Mouse (Mus musculus) brown adipose tissue, adult 24 weeks (tissue): ENCODE data around the gene Ctdnep1. TPM values are rescaled to one million over a fixed set of nuclear protein-coding genes. Genes with fewer than 3 reads are reported as not detected.
"Not testable (repeated sequence)": the region's sequence is repeated elsewhere in the genome, so short reads cannot be mapped to it uniquely, and the experiment has no call there.

ENCODE experiments used
- H3K27ac ChIP-seq: fragments of 200-500 bp; replicated peaks from 2 replicates; pipeline ENCODE4 v1.5.1; 2012; ENCODE audit warnings: low read depth, mild to moderate bottlenecking, low read length
- H3K4me1 ChIP-seq: fragments of 200-500 bp; 2 replicates; pipeline ENCODE4 v1.6.1; 2012; ENCODE audit warnings: low read length, mixed read lengths; ENCODE audit not compliant: control insufficient read depth, insufficient read depth, insufficient read length
- H3K4me3 ChIP-seq: fragments of 200-500 bp; 2 replicates; pipeline ENCODE4 v1.5.1; 2012; ENCODE audit warnings: low read depth, mild to moderate bottlenecking, low read length, moderate library complexity; ENCODE audit not compliant: insufficient read depth
- polyA plus RNA-seq: library from polyadenylated mRNA; stranded (reverse); fragments of >200 nt; gene quantifications from 2 replicates; pipeline ENCODE4 v1.2.4, GENCODE M21; 2012; ENCODE audit not compliant: missing spikeins, insufficient read depth, insufficient read length

Gene Ctdnep1
- polyA plus RNA-seq, 1 experiment = 82.4 TPM

GRCm38 (mm10) chr11:70001865-70002264 is 20.9 kb downstream of the Ctdnep1 start:
- Histone ChIP-seq H3K4me3 (no peak overlapping the region), H3K27ac (no peak overlapping the region), H3K4me1 (no peaks in the 10 kb centered on the region)

- Histone ChIP-seq H3K4me3 (peak overlapping the region; percentile 8; the same call in 1 of the 2 replicates), H3K27ac (no peak overlapping the region), H3K4me1 (no peaks in the 10 kb centered on the region)
Observed at GRCm38 (mm10) chr11:70002471-70002870, 21.5 kb downstream of the Ctdnep1 start.

GRCm38 (mm10) chr11:70005521-70005920 is 24.6 kb downstream of the Ctdnep1 start:
- Histone ChIP-seq H3K4me3 (no peak overlapping the region), H3K4me1 (no peaks in the 10 kb centered on the region), H3K27ac (no peak overlapping the region)

- Histone ChIP-seq H3K4me3 (no peak overlapping the region), H3K27ac (no peak overlapping the region), H3K4me1 (0 out of 2 replicates have a peak, but pooled peaks cover 2% of the 10 kb centered on the region)
Observed at GRCm38 (mm10) chr11:70010033-70010432, 29.1 kb downstream of the Ctdnep1 start.

GRCm38 (mm10) chr11:70010548-70010947 is 29.6 kb downstream of the Ctdnep1 start:
- Histone ChIP-seq H3K4me3 (no peak overlapping the region), H3K4me1 (0 out of 2 replicates have a peak, but pooled peaks cover 2% of the 10 kb centered on the region), H3K27ac (no peak overlapping the region)

- Histone ChIP-seq H3K4me1 (0 out of 2 replicates have a peak, but pooled peaks cover 2% of the 10 kb centered on the region), H3K4me3 (no peak overlapping the region), H3K27ac (no peak overlapping the region)
Observed at GRCm38 (mm10) chr11:70010961-70011360, 30.0 kb downstream of the Ctdnep1 start.

- Histone ChIP-seq H3K4me3 (no peak overlapping the region), H3K27ac (no peak overlapping the region)
Observed at GRCm38 (mm10) chr11:70012931-70013330, 32.0 kb downstream of the Ctdnep1 start.

GRCm38 (mm10) chr11:70013408-70013807 is 32.5 kb downstream of the Ctdnep1 start:
- H3K4me3 ChIP-seq = peak overlapping the region; percentile 82; the same call in 1 of the 2 replicates
- H3K4me1 ChIP-seq = 0 out of 2 replicates have a peak, but pooled peaks cover 2% of the 10 kb centered on the region
- H3K27ac ChIP-seq = 0 out of 2 replicates have a peak overlapping the region, but pooled peaks have one; percentile 13

More at GRCm38 (mm10) chr11:70012931-70013330, 32.0 kb downstream of the Ctdnep1 start:
- H3K4me1 ChIP-seq = 0 out of 2 replicates have a peak, but pooled peaks cover 2% of the 10 kb centered on the region

- H3K4me1 ChIP-seq = 0 out of 2 replicates have a peak, but pooled peaks cover 2% of the 10 kb centered on the region
- peak overlapping the region; percentile 98 for H3K27ac ChIP-seq
- peak overlapping the region; percentile 82 for H3K4me3 ChIP-seq
Observed at GRCm38 (mm10) chr11:70014051-70014450, 33.1 kb downstream of the Ctdnep1 start.

GRCm38 (mm10) chr11:70014880-70015558 is 34.1 kb downstream of the Ctdnep1 start, which contains the start of gene Acadvl:
TSS of gene Acadvl (minus strand) at chr11:70015411.
- Histone ChIP-seq H3K4me3 (peak within 1 kb of the TSS; percentile 82), H3K27ac (peak within 1 kb of the TSS; percentile 98), H3K4me1 (0 out of 2 replicates have a peak, but pooled peaks cover 2% of the 10 kb centered on the region)

GRCm38 (mm10) chr11:70015677-70016076 is 34.7 kb downstream of the Ctdnep1 start:
- H3K27ac ChIP-seq = no peak overlapping the region
- no peak overlapping the region for H3K4me3 ChIP-seq
- H3K4me1 ChIP-seq = 0 out of 2 replicates have a peak, but pooled peaks cover 2% of the 10 kb centered on the region

- not testable (repeated sequence) for H3K4me3 ChIP-seq, H3K4me1 ChIP-seq, H3K27ac ChIP-seq
Observed at GRCm38 (mm10) chr11:70016177-70016576, 35.2 kb downstream of the Ctdnep1 start.

- Histone ChIP-seq H3K4me1 (0 out of 2 replicates have a peak, but pooled peaks cover 2% of the 10 kb centered on the region), H3K4me3 (no peak within 1 kb of the TSS), H3K27ac (no peak within 1 kb of the TSS)
Observed at GRCm38 (mm10) chr11:70016669-70017068, 35.7 kb downstream of the Ctdnep1 start, which contains the start of gene Dlg4. TSS of gene Dlg4 (plus strand) at chr11:70016942.

GRCm38 (mm10) chr11:70017199-70017767 is 36.3 kb downstream of the Ctdnep1 start:
- Histone ChIP-seq H3K4me3 (no peak overlapping the region), H3K27ac (no peak overlapping the region), H3K4me1 (0 out of 2 replicates have a peak, but pooled peaks cover 2% of the 10 kb centered on the region)
